Mouse (Mus musculus): ENCODE results near the gene Agbl2. TPM values are rescaled to one million over a fixed set of nuclear protein-coding genes. Genes with fewer than 3 reads are reported as not detected.

Gene Agbl2
- polyA plus RNA-seq, 1 experiment from 2014 or later, result 0.85 TPM

- ATAC-seq (ENCODE audit: low FRiP score) (no peak), DNase-seq (ENCODE audit: low spot score, missing footprints) (no peak)
- 12% methylated on average over 4 of the region's 4 CpGs for WGBS
Measured at GRCm38 (mm10) chr2:90746538-90746865, 36.0 kb upstream of the Agbl2 start.

GRCm38 (mm10) chr2:90747131-90747530 is 35.4 kb upstream of the Agbl2 start:
- H3K4me1 ChIP-seq (ENCODE audit: control insufficient read depth, insufficient read depth, low read length), result peaks cover 9% of the 10 kb centered on the region; the same call in 1 of the 2 replicates
- DNase-seq (ENCODE audit: low spot score, missing footprints) (no peak), ATAC-seq (ENCODE audit: low FRiP score) (no peak)
- H3K27me3 ChIP-seq (ENCODE audit: control insufficient read depth, insufficient read depth, low read length), result no peaks in the 10 kb centered on the region
- 92% methylated on average over 10 of the region's 10 CpGs for WGBS
- H3K27ac ChIP-seq (ENCODE audit: low read depth, low read length), result no peak overlapping the region
- H3K9ac ChIP-seq (ENCODE audit: low read length), result no peak overlapping the region
- H3K4me3 ChIP-seq (ENCODE audit: low read depth, low read length), result peak overlapping the region; percentile 97
- no peaks in the 10 kb centered on the region for H3K9me3 ChIP-seq (ENCODE audit: control insufficient read depth, low read length)
- peak overlapping the region; percentile 54 for H3K4me2 ChIP-seq
- H3K36me3 ChIP-seq (ENCODE audit: control insufficient read depth, insufficient read depth, low read length), result peaks cover 8% of the 10 kb centered on the region; the same call in 1 of the 2 replicates

More at GRCm38 (mm10) chr2:90746538-90746865, 36.0 kb upstream of the Agbl2 start:
- Histone ChIP-seq H3K4me3 (ENCODE audit: low read depth, low read length) (peak overlapping the region; percentile 97), H3K4me1 (ENCODE audit: control insufficient read depth, insufficient read depth, low read length) (peaks cover 9% of the 10 kb centered on the region; the same call in 1 of the 2 replicates), H3K27me3 (ENCODE audit: control insufficient read depth, insufficient read depth, low read length) (no peaks in the 10 kb centered on the region), H3K27ac (ENCODE audit: low read depth, low read length) (no peak overlapping the region), H3K9me3 (ENCODE audit: control insufficient read depth, low read length) (no peaks in the 10 kb centered on the region), H3K36me3 (ENCODE audit: control insufficient read depth, insufficient read depth, low read length) (peaks cover 7% of the 10 kb centered on the region; the same call in 1 of the 2 replicates), H3K9ac (ENCODE audit: low read length) (peak overlapping the region; percentile 93), H3K4me2 (peak overlapping the region; percentile 54)

- no peak for ATAC-seq (ENCODE audit: low FRiP score)
- no peak overlapping the region for H3K27ac ChIP-seq (ENCODE audit: low read depth, low read length)
- no peaks in the 10 kb centered on the region for H3K9me3 ChIP-seq (ENCODE audit: control insufficient read depth, low read length)
- peaks cover 8% of the 10 kb centered on the region; the same call in 1 of the 2 replicates for H3K4me1 ChIP-seq (ENCODE audit: control insufficient read depth, insufficient read depth, low read length)
- H3K4me3 ChIP-seq (ENCODE audit: low read depth, low read length), result no peak overlapping the region
- H3K4me2 ChIP-seq, result no peak overlapping the region
- DNase-seq (ENCODE audit: low spot score, missing footprints), result no peak
- 89% methylated on average over 6 of the region's 6 CpGs for WGBS
- H3K9ac ChIP-seq (ENCODE audit: low read length), result no peak overlapping the region
- H3K27me3 ChIP-seq (ENCODE audit: control insufficient read depth, insufficient read depth, low read length), result no peaks in the 10 kb centered on the region
- H3K36me3 ChIP-seq (ENCODE audit: control insufficient read depth, insufficient read depth, low read length), result peaks cover 22% of the 10 kb centered on the region; the same call in 1 of the 2 replicates
Measured at GRCm38 (mm10) chr2:90749676-90750459, 32.7 kb upstream of the Agbl2 start.

GRCm38 (mm10) chr2:90753565-90753964 is 29.0 kb upstream of the Agbl2 start:
- WGBS, result 97% methylated on average over 2 of the region's 2 CpGs
- no peak overlapping the region for H3K4me3 ChIP-seq (ENCODE audit: low read depth, low read length)
- H3K9me3 ChIP-seq (ENCODE audit: control insufficient read depth, low read length), result no peaks in the 10 kb centered on the region
- no peak overlapping the region for H3K27ac ChIP-seq (ENCODE audit: low read depth, low read length)
- H3K27me3 ChIP-seq (ENCODE audit: control insufficient read depth, insufficient read depth, low read length), result no peaks in the 10 kb centered on the region
- H3K4me2 ChIP-seq, result no peak overlapping the region
- DNase-seq (ENCODE audit: low spot score, missing footprints), result no peak
- peaks cover 45% of the 10 kb centered on the region for H3K36me3 ChIP-seq (ENCODE audit: control insufficient read depth, insufficient read depth, low read length)
- no peaks in the 10 kb centered on the region for H3K4me1 ChIP-seq (ENCODE audit: control insufficient read depth, insufficient read depth, low read length)
- no peak overlapping the region for H3K9ac ChIP-seq (ENCODE audit: low read length)
- ATAC-seq (ENCODE audit: low FRiP score), result no peak

GRCm38 (mm10) chr2:90754188-90754587 is 28.3 kb upstream of the Agbl2 start:
- ATAC-seq (ENCODE audit: low FRiP score), result no peak
- Histone ChIP-seq H3K4me3 (ENCODE audit: low read depth, low read length) (no peak overlapping the region), H3K9ac (ENCODE audit: low read length) (no peak overlapping the region), H3K27ac (ENCODE audit: low read depth, low read length) (no peak overlapping the region), H3K36me3 (ENCODE audit: control insufficient read depth, insufficient read depth, low read length) (peaks cover 46% of the 10 kb centered on the region), H3K9me3 (ENCODE audit: control insufficient read depth, low read length) (no peaks in the 10 kb centered on the region), H3K27me3 (ENCODE audit: control insufficient read depth, insufficient read depth, low read length) (no peaks in the 10 kb centered on the region), H3K4me2 (no peak overlapping the region), H3K4me1 (ENCODE audit: control insufficient read depth, insufficient read depth, low read length) (no peaks in the 10 kb centered on the region)
- no peak for DNase-seq (ENCODE audit: low spot score, missing footprints)
- 97% methylated on average over 3 of the region's 3 CpGs for WGBS

GRCm38 (mm10) chr2:90765123-90765522 is 17.4 kb upstream of the Agbl2 start:
- Histone ChIP-seq H3K9ac (ENCODE audit: low read length) (no peak overlapping the region), H3K27ac (ENCODE audit: low read depth, low read length) (no peak overlapping the region), H3K4me2 (no peak overlapping the region), H3K4me1 (ENCODE audit: control insufficient read depth, insufficient read depth, low read length) (no peaks in the 10 kb centered on the region), H3K9me3 (ENCODE audit: control insufficient read depth, low read length) (no peaks in the 10 kb centered on the region), H3K36me3 (ENCODE audit: control insufficient read depth, insufficient read depth, low read length) (peaks cover 30% of the 10 kb centered on the region), H3K27me3 (ENCODE audit: control insufficient read depth, insufficient read depth, low read length) (no peaks in the 10 kb centered on the region), H3K4me3 (ENCODE audit: low read depth, low read length) (no peak overlapping the region)
- DNase-seq (ENCODE audit: low spot score, missing footprints) (no peak), ATAC-seq (ENCODE audit: low FRiP score) (no peak)
- WGBS, result 92% methylated on average over 3 of the region's 3 CpGs

GRCm38 (mm10) chr2:90781323-90781722 is 1.2 kb upstream of the Agbl2 start:
- no peaks in the 10 kb centered on the region; the same call in 1 of the 2 replicates for H3K27me3 ChIP-seq (ENCODE audit: control insufficient read depth, insufficient read depth, low read length)
- H3K9me3 ChIP-seq (ENCODE audit: control insufficient read depth, low read length), result no peaks in the 10 kb centered on the region
- H3K36me3 ChIP-seq (ENCODE audit: control insufficient read depth, insufficient read depth, low read length), result peaks cover 20% of the 10 kb centered on the region
- ATAC-seq (ENCODE audit: low FRiP score) (no peak), DNase-seq (ENCODE audit: low spot score, missing footprints) (no peak)
- H3K4me3 ChIP-seq (ENCODE audit: low read depth, low read length), result no peak overlapping the region
- no peak overlapping the region for H3K9ac ChIP-seq (ENCODE audit: low read length)
- no peak overlapping the region for H3K4me2 ChIP-seq
- WGBS, result 49% methylated on average over 3 of the region's 3 CpGs
- H3K27ac ChIP-seq (ENCODE audit: low read depth, low read length), result no peak overlapping the region
- H3K4me1 ChIP-seq (ENCODE audit: control insufficient read depth, insufficient read depth, low read length), result peaks cover 8% of the 10 kb centered on the region

GRCm38 (mm10) chr2:90781938-90782337 is 589 bp upstream of the Agbl2 start:
- Histone ChIP-seq H3K4me3 (ENCODE audit: low read depth, low read length) (no peak overlapping the region), H3K27me3 (ENCODE audit: control insufficient read depth, insufficient read depth, low read length) (no peaks in the 10 kb centered on the region; the same call in 1 of the 2 replicates), H3K27ac (ENCODE audit: low read depth, low read length) (no peak overlapping the region), H3K9me3 (ENCODE audit: control insufficient read depth, low read length) (no peaks in the 10 kb centered on the region), H3K9ac (ENCODE audit: low read length) (no peak overlapping the region), H3K4me2 (no peak overlapping the region), H3K4me1 (ENCODE audit: control insufficient read depth, insufficient read depth, low read length) (peaks cover 8% of the 10 kb centered on the region), H3K36me3 (ENCODE audit: control insufficient read depth, insufficient read depth, low read length) (peaks cover 19% of the 10 kb centered on the region; the same call in 1 of the 2 replicates)
- WGBS, result 48% methylated on average over 2 of the region's 2 CpGs
- ATAC-seq (ENCODE audit: low FRiP score) (no peak), DNase-seq (ENCODE audit: low spot score, missing footprints) (no peak)

- Histone ChIP-seq H3K9ac (ENCODE audit: low read length) (peak overlapping the region; percentile 49), H3K36me3 (ENCODE audit: control insufficient read depth, insufficient read depth, low read length) (peaks cover 13% of the 10 kb centered on the region; the same call in 1 of the 2 replicates), H3K4me1 (ENCODE audit: control insufficient read depth, insufficient read depth, low read length) (peaks cover 8% of the 10 kb centered on the region), H3K27me3 (ENCODE audit: control insufficient read depth, insufficient read depth, low read length) (no peaks in the 10 kb centered on the region; the same call in 1 of the 2 replicates), H3K27ac (ENCODE audit: low read depth, low read length) (no peak overlapping the region), H3K4me2 (peak overlapping the region; percentile 63), H3K4me3 (ENCODE audit: low read depth, low read length) (peak overlapping the region; percentile 26), H3K9me3 (ENCODE audit: control insufficient read depth, low read length) (no peaks in the 10 kb centered on the region)
- DNase-seq (ENCODE audit: low spot score, missing footprints) (peak; percentile 93), ATAC-seq (ENCODE audit: low FRiP score) (peak; percentile 80)
- 2% methylated on average over 27 of the region's 29 CpGs for WGBS
Measured at GRCm38 (mm10) chr2:90782901-90783486, 467 bp downstream of the Agbl2 start.
